Mouse (Mus musculus) ES-Bruce4 (cell line): Measurements from ENCODE around the gene Pum1.

ENCODE experiments used
- CTCF ChIP-seq: IDR thresholded peaks from one replicate; pipeline ENCODE4 v1.8.1; 2011; ENCODE audit warnings: low read depth, low read length
- EP300 ChIP-seq: IDR thresholded peaks from 2 replicates; pipeline ENCODE4 v1.6.1; 2011; ENCODE audit warnings: low read depth, low read length; ENCODE audit not compliant: insufficient read depth
- POLR2A ChIP-seq: IDR thresholded peaks from one replicate; pipeline ENCODE4 v1.8.1; 2011; ENCODE audit warnings: low read length; ENCODE audit not compliant: insufficient read depth

GRCm38 (mm10) chr4:130790180-130790579 is 127.1 kb downstream of the Pum1 start:
- TF ChIP-seq EP300 (0 out of 2 replicates have a peak, but pooled peaks have one; percentile 12), CTCF (peak; percentile 87), POLR2A (no peak)
